Mouse (Mus musculus): ENCODE results near the gene Ppp2r5c. TPM values are rescaled to one million over a fixed set of nuclear protein-coding genes. Genes with fewer than 3 reads are reported as not detected.

The Ppp2r5c gene
- 22.1 and 26.4 TPM in 2 replicates for polyA plus RNA-seq (2012; rRNA removed)

GRCm38 (mm10) chr12:110446290-110447170, at the start of gene Ppp2r5c:
TSS of gene Ppp2r5c (plus strand) at chr12:110447120.

GRCm38 (mm10) chr12:110601241-110602218, 154.6 kb downstream of the Ppp2r5c start, which contains the start of gene Dync1h1:
TSS of gene Dync1h1 (plus strand) at chr12:110601452.

Other genes with a start within 250 kb of the Ppp2r5c start
- 14.4 and 19.0 TPM in 2 replicates for gene Dio3, start 168.1 kb upstream of the Ppp2r5c start, polyA plus RNA-seq (2012; rRNA removed)
- gene Dync1h1, start 154.3 kb downstream of the Ppp2r5c start, polyA plus RNA-seq (2012; rRNA removed) = 343 and 346 TPM in 2 replicates
- gene 1700001K19Rik, start 235.5 kb downstream of the Ppp2r5c start, polyA plus RNA-seq (2012; rRNA removed) = not detected in 2 replicates